Mouse (Mus musculus) activated CD4-positive, CD25-positive, alpha-beta regulatory T cell (primary cell): ENCODE results near the gene Rad51d. TPM values are rescaled to one million over a fixed set of nuclear protein-coding genes. Genes with fewer than 3 reads are reported as not detected.

Source experiments
- polyA plus RNA-seq, 2 experiments: library from polyadenylated mRNA; unstranded; fragments of 100-300 nt; shearing (Covaris generic); gene quantifications; one replicate each; pipeline ENCODE4 v1.2.1; 2017

The Rad51d gene
- polyA plus RNA-seq, result 10 to 100 TPM; 30.1 to 32.6 TPM

DNA sequence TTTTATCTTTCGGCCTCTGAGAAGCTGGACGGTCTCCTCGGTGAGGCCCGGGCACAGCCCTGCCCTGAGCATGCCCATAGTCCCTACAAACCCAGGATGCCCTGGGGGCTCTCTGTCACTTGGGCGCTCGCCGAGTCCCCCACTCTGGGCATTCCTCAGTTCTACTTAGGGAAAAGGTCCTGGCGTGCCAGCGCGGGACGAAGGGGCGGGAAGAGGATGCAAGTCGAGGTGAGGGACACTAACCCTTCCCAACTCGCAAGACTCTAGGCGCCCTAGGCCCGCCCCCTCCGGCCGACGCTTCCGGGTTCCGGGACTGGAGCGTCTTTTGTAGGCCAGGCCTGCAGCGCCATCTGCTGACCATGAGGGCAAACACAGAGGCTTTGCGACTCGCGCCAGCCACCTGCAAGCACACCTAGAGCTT, at the start of gene Rad51d:
TSS of gene Rad51d (minus strand) at position 273 of the 421 bp plus-strand sequence.

DNA sequence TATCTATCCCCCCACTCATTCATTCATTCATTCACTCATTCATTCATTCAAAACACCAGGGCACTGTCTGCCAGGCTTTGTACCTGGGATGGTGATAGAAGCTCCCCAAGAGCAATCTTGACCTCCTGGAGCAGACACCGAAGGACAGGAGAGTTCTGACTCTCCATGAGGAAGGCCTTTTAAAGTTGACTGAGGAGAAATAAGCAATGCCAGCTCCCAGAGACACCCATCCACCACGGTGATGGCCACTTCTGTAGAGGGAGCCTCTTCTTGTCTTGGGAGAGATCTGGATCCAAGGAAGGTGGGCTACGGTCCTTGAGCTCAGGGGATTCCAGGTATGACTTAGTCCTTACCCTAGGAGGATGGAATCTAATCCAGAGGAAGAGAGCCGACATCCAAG, 19.8 kb upstream of the Rad51d start, which contains the start of gene Unc45b:
TSS of gene Unc45b (plus strand) at position 301 of the 400 bp plus-strand sequence.

DNA sequence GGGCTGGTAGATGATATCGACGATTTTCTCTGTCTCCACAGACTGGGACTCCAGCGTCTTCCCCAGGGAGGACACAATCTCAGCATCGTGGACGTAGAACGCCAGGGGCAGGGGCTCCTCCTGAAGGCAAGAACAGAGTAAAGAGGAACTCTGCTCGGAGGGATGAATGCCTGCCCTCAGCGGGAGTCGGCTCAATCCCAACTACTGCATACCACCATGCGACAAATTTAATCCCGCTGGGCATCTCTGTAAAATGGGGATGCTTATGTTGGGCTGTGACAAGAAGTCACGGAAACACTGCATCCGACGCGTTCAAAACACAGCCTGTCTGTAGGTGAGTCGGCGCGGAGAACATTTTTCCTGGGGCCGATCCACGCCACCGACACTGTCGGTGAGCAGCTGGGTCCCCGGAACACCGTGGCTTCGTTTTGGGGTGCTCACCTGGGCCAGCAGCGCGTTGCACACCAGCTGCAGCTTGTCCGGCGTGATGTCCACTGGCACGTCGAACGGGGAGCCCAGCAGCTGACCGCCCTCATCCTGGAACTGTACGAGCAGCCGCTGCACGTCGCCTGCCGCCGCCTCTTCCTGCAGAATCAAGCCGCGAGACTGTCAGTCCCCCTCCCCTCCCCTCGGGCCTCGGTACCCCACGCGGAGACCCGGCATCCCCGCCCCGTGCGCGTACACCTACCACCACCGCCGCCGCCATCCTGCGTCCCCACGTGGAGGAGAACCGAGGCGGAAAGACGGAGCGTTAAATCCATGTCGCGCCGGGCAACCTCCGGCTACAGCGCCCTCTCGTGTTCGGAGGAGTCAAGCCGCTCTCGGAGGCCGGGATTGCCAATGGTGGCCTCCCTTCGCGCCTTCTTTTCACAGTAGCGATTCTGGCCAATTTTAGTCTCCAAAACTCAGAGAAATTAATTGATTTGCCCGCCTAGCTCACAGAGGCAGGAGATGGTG, 17.5 kb upstream of the Rad51d start, which contains the start of gene Nle1:
TSS of gene Nle1 (minus strand) at position 761 of the 957 bp plus-strand sequence.

DNA sequence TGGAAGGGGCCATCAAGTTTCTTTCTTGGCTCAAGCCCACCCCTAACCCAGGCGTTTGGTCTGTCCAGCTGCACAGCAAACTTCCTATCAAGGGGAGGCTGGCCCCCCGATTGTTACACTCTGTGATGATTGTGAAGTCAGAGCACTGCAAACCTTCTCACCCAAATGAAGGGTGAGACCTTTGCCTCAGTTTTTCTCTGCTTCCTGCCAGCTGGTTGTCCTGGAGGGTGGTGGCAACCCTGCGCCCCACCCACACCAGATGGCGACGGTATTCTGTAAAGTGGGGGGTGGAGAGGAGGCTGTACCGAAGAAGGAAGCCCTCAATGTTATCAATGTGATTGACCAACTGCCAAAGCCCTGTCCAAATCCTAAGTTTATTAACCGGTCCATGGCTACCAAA, 1.5 kb upstream of the Rad51d start, which contains the start of gene Fndc8:
TSS of gene Fndc8 (plus strand) at position 189 of the 400 bp plus-strand sequence.

DNA sequence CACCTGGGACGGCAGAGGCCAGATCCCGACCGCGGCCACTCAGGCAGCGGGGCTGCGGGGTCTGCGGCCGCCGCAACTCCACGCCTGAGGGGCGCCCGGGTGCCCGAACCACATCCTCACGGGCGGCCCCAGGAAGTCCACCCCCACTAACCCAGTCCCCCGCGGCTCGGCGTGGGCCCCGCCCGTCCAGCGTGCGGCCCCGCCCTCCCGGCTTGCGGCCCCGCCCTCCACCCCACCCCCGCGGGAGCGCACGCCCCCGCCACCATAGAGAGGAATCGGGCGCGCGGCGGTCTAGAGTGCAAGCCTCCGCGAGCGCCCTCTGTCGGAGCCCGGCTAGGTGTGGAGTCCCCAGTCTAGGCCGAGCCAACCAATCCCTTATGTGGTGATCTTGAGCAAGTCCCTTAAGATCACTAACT, 19.4 kb downstream of the Rad51d start, which contains the start of gene Rffl:
TSS of gene Rffl (minus strand) at position 180 of the 416 bp plus-strand sequence.

Other genes starting within 250 kb of the Rad51d start
- gene Cct6b, start 126.3 kb downstream of the Rad51d start, polyA plus RNA-seq, result 1 to 10 TPM in 1 of 2 experiments, under 1 TPM in 1; 0.25 to 1.8 TPM
- 10 to 100 TPM; 27.4 to 30.4 TPM for gene Zfp830, start 126.3 kb downstream of the Rad51d start, polyA plus RNA-seq
- gene Lig3, start 109.5 kb downstream of the Rad51d start, polyA plus RNA-seq, result 10 to 100 TPM; 28.6 to 32.2 TPM
- 10 to 100 TPM; 13.0 to 15.8 TPM for gene Rffl, start 19.4 kb downstream of the Rad51d start, polyA plus RNA-seq
- gene Fndc8, start 1.5 kb upstream of the Rad51d start, polyA plus RNA-seq, result under 1 TPM in 1 of 2 experiments, not detected in 1; 0.26 TPM
- 10 to 100 TPM; 23.2 to 33.4 TPM for gene Nle1, start 17.8 kb upstream of the Rad51d start, polyA plus RNA-seq
- under 1 TPM in 1 of 2 experiments, not detected in 1; 0.23 TPM for gene Unc45b, start 19.9 kb upstream of the Rad51d start, polyA plus RNA-seq
- 10 to 100 TPM; 28.1 to 34.1 TPM for gene Slfn5, start 60.7 kb upstream of the Rad51d start, polyA plus RNA-seq
- 10 to 100 TPM in 1 of 2 experiments, 1 to 10 TPM in 1; 7.4 to 18.8 TPM for gene Slfn9, start 101.2 kb upstream of the Rad51d start, polyA plus RNA-seq
- 100 to 1,000 TPM in 1 of 2 experiments, 10 to 100 TPM in 1; 66.2 to 118 TPM for gene Slfn8, start 130.2 kb upstream of the Rad51d start, polyA plus RNA-seq
- 1,000 to 10,000 TPM in 1 of 2 experiments, 100 to 1,000 TPM in 1; 613 to 1,021 TPM for gene Slfn2, start 174.5 kb upstream of the Rad51d start, polyA plus RNA-seq
- 100 to 1,000 TPM; 249 to 553 TPM for gene Slfn1, start 226.2 kb upstream of the Rad51d start, polyA plus RNA-seq